Mouse (Mus musculus) ES-Bruce4 (cell line): ENCODE data around the gene Sgta. TPM values are rescaled to one million over a fixed set of nuclear protein-coding genes. Genes with fewer than 3 reads are reported as not detected.
A peak's percentile ranks its signal among the peaks of the same experiment; 100 is the strongest.

Source experiments
- H3K27ac ChIP-seq: 2 replicates; pipeline ENCODE4 v1.5.1; 2012; ENCODE audit warnings: low read length, inconsistent platforms; ENCODE audit not compliant: insufficient read depth
- H3K27me3 ChIP-seq: 2 replicates; pipeline ENCODE4 v1.6.1; 2012; ENCODE audit warnings: mild to moderate bottlenecking, low read length, inconsistent platforms; ENCODE audit not compliant: control insufficient read depth, poor library complexity, insufficient read depth, severe bottlenecking
- H3K36me3 ChIP-seq: 2 replicates; pipeline ENCODE4 v1.6.1; 2012; ENCODE audit warnings: inconsistent platforms, mild to moderate bottlenecking, low read length, moderate library complexity; ENCODE audit not compliant: control insufficient read depth, poor library complexity, insufficient read depth, severe bottlenecking
- H3K4me1 ChIP-seq: one replicate; pipeline ENCODE4 v1.8.1; 2011; ENCODE audit warnings: low read length; ENCODE audit not compliant: control insufficient read depth, insufficient read depth
- H3K4me3 ChIP-seq: 2 replicates; pipeline ENCODE4 v1.5.1; 2011; ENCODE audit warnings: low read depth, mild to moderate bottlenecking, low read length
- H3K9ac ChIP-seq: 2 replicates; pipeline ENCODE4 v1.6.1; 2012; ENCODE audit warnings: low read depth, mild to moderate bottlenecking, inconsistent platforms; ENCODE audit not compliant: poor library complexity, severe bottlenecking
- H3K9me3 ChIP-seq: replicated peaks from 2 replicates; pipeline ENCODE4 v1.6.1; 2012; ENCODE audit warnings: mild to moderate bottlenecking, low read length, inconsistent platforms; ENCODE audit not compliant: control insufficient read depth, poor library complexity, insufficient read depth, severe bottlenecking
- CTCF ChIP-seq: IDR thresholded peaks from one replicate; pipeline ENCODE4 v1.8.1; 2011; ENCODE audit warnings: low read depth, low read length
- EP300 ChIP-seq: IDR thresholded peaks from 2 replicates; pipeline ENCODE4 v1.6.1; 2011; ENCODE audit warnings: low read depth, low read length; ENCODE audit not compliant: insufficient read depth
- POLR2A ChIP-seq: IDR thresholded peaks from one replicate; pipeline ENCODE4 v1.8.1; 2011; ENCODE audit warnings: low read length; ENCODE audit not compliant: insufficient read depth
- polyA plus RNA-seq: library from polyadenylated mRNA; stranded (reverse); fragments of >200 nt; gene quantifications from 2 replicates; pipeline ENCODE4 v1.2.4, GENCODE M21; 2011; ENCODE audit warnings: low read depth; ENCODE audit not compliant: missing spikeins, insufficient read depth, insufficient read length

Gene Sgta
- polyA plus RNA-seq, 1 experiment, result 110 TPM

DNA sequence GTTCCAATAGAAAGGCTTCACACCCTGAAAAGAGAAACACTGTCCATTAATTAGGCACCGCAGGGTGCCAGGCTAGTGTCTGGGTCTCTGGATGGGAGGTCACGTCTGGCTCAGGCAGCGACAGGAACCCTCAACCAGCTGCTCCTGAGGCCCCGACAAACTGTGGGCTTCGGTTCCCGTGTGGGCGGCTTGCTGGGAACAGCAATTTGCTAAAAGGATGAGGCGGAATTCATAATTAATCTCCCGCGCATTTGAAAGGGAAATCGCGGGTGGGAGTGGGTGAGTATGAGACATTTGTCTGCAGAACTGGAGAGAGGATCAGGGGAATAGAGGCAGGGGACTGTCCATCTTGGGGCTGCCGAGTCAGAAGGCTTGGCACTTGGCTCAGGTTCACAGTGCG lies 62.0 kb downstream of the Sgta start:
- H3K27me3 ChIP-seq, result no peaks in the 10 kb centered on the region

DNA sequence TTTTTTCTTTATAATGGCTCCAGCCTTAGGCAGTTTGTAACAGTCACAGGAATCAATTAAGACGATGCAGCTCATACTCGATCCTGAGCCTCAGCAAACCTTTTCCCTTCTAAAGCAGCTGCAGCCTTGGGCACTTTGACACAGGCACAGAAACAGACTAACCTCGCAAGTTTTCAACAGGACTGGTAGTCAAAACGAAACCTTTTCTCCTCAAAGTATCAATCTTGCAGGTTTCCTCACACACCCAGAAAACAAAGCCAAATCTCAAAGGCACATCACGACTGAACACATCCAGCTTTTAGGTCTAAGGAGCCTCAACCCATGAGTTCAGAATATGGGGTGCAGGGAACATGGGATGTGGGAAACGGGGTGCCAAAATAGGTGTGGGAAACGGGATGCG lies 62.6 kb downstream of the Sgta start:
- TF ChIP-seq POLR2A, result no peak
- no peak for TF ChIP-seq CTCF
- no peak for TF ChIP-seq EP300
- Histone ChIP-seq H3K4me1 (peaks cover 5% of the 10 kb centered on the region), H3K27me3 (no peaks in the 10 kb centered on the region), H3K36me3 (no peaks in the 10 kb centered on the region), H3K27ac (no peak overlapping the region), H3K9me3 (no peaks in the 10 kb centered on the region), H3K4me3 (no peak overlapping the region), H3K9ac (no peak overlapping the region)

More for the DNA sequence above, 62.0 kb downstream of the Sgta start:
- Histone ChIP-seq H3K9ac (0 out of 2 replicates have a peak overlapping the region, but pooled peaks have one; percentile 7), H3K27ac (no peak overlapping the region), H3K36me3 (no peaks in the 10 kb centered on the region), H3K9me3 (no peaks in the 10 kb centered on the region), H3K4me3 (0 out of 2 replicates have a peak overlapping the region, but pooled peaks have one; percentile 0), H3K4me1 (peaks cover 5% of the 10 kb centered on the region)
- TF ChIP-seq EP300 (no peak), POLR2A (no peak), CTCF (no peak)

GRCm38 (mm10) chr10:80996501-80996900 lies 63.5 kb downstream of the Sgta start:
- Histone ChIP-seq H3K4me1 (peaks cover 5% of the 10 kb centered on the region), H3K36me3 (no peaks in the 10 kb centered on the region), H3K27ac (no peak overlapping the region), H3K9me3 (no peaks in the 10 kb centered on the region), H3K4me3 (no peak overlapping the region), H3K9ac (no peak overlapping the region), H3K27me3 (no peaks in the 10 kb centered on the region)
- TF ChIP-seq POLR2A (no peak), EP300 (no peak), CTCF (no peak)

DNA sequence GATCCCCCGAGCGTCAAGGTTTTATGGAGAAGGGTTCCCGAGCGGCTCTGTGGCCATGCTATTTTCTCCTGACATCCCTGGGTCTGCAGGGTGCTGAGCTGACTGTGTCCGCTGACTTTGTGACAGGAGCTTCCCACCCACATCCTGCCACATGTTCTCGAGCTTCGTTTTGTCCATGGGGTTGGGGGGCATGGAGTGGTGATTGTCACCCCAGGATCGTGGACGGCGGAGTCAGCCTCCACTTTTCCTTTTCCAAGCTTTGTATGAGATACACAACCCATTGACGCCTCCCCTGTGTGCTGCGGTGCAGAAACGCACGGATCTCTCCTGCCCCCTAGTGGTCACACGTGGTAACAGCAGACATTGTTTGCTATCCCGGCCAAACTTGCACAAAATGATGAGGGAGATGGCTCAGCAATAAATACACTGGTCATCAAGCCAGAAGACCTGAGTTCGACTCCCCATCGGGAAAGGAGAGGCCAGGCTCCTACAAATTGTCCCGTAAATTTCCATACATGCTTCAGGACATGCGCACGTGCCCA lies 64.8 kb downstream of the Sgta start:
- Histone ChIP-seq H3K27ac (no peak overlapping the region), H3K4me3 (no peak overlapping the region), H3K9ac (no peak overlapping the region), H3K4me1 (peaks cover 3% of the 10 kb centered on the region), H3K36me3 (no peaks in the 10 kb centered on the region), H3K9me3 (no peaks in the 10 kb centered on the region), H3K27me3 (no peaks in the 10 kb centered on the region)
- TF ChIP-seq EP300 (no peak), CTCF (peak; percentile 99)

DNA sequence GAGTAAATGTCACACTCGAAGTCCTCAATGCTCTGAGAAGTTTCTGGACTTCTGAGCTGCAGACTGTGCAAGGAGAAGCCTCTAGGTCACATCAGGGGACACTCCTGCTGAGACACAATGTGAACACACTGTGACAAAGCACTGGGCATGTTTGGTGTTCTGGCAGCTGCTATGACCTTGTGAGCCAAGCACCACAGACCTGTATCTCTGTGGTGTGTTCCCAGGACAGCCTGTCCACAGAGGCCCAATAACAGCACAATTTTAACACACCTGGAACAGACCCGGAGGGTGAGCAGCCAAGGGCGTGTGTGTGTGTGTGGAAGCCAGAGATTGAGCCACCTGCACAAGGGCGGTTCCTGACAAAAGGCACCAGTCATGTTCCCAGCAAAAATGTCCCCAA lies 65.4 kb downstream of the Sgta start:
- TF ChIP-seq CTCF (no peak), POLR2A (no peak), EP300 (no peak)
- peaks cover 3% of the 10 kb centered on the region for H3K4me1 ChIP-seq
- no peak overlapping the region for H3K9ac ChIP-seq
- no peak overlapping the region for H3K27ac ChIP-seq
- H3K27me3 ChIP-seq, result no peaks in the 10 kb centered on the region
- H3K36me3 ChIP-seq, result no peaks in the 10 kb centered on the region
- H3K4me3 ChIP-seq, result no peak overlapping the region
- no peaks in the 10 kb centered on the region for H3K9me3 ChIP-seq

Other genes with a start within 250 kb of the Sgta start
- gene Jsrp1, start 246.7 kb downstream of the Sgta start, polyA plus RNA-seq, result 0.85 TPM in 1 of 2 replicates, not detected in the other
- 471 and 498 TPM in 2 replicates for gene Oaz1, start 233.5 kb downstream of the Sgta start, polyA plus RNA-seq
- 1.2 and 2.4 TPM in 2 replicates for gene Lingo3, start 216.1 kb downstream of the Sgta start, polyA plus RNA-seq
- gene Lsm7, start 205.0 kb downstream of the Sgta start, polyA plus RNA-seq, result 105 and 135 TPM in 2 replicates
- gene Sppl2b, start 204.9 kb downstream of the Sgta start, polyA plus RNA-seq, result 5.9 and 7.6 TPM in 2 replicates
- 0.22 TPM in 1 of 2 replicates, not detected in the other for gene Tmprss9, start 188.3 kb downstream of the Sgta start, polyA plus RNA-seq
- gene Timm13, start 159.2 kb downstream of the Sgta start, polyA plus RNA-seq, result 135 and 146 TPM in 2 replicates
- 25.9 and 28.2 TPM in 2 replicates for gene Lmnb2, start 141.9 kb downstream of the Sgta start, polyA plus RNA-seq
- gene Gadd45b, start 130.1 kb downstream of the Sgta start, polyA plus RNA-seq, result 80.7 and 86.3 TPM in 2 replicates
- gene Gng7, start 45.2 kb downstream of the Sgta start, polyA plus RNA-seq, result 4.1 TPM in 2 replicates
- gene Diras1, start 34.5 kb downstream of the Sgta start, polyA plus RNA-seq, result 0.27 and 0.90 TPM in 2 replicates
- 2.8 and 4.5 TPM in 2 replicates for gene Slc39a3, start 22.8 kb downstream of the Sgta start, polyA plus RNA-seq
- gene Thop1, start 9.9 kb upstream of the Sgta start, polyA plus RNA-seq, result 77.4 and 81.3 TPM in 2 replicates
- 0.68 TPM in 1 of 2 replicates, not detected in the other for gene Creb3l3, start 38.7 kb upstream of the Sgta start, polyA plus RNA-seq
- 46.3 and 53.0 TPM in 2 replicates for gene Map2k2, start 45.7 kb upstream of the Sgta start, polyA plus RNA-seq
- gene Zbtb7a, start 75.0 kb upstream of the Sgta start, polyA plus RNA-seq, result 12.6 and 14.4 TPM in 2 replicates
- 36.8 and 44.9 TPM in 2 replicates for gene Pias4, start 107.7 kb upstream of the Sgta start, polyA plus RNA-seq
- 2,442 and 2,478 TPM in 2 replicates for gene Eef2, start 116.5 kb upstream of the Sgta start, polyA plus RNA-seq
- gene Dapk3, start 122.8 kb upstream of the Sgta start, polyA plus RNA-seq, result 61.2 and 64.8 TPM in 2 replicates
- gene 4930442H23Rik, start 123.7 kb upstream of the Sgta start, polyA plus RNA-seq, result not detected in 2 replicates
- not detected in 2 replicates for gene Nmrk2, start 141.9 kb upstream of the Sgta start, polyA plus RNA-seq
- 0.88 and 0.91 TPM in 2 replicates for gene Atcay, start 170.7 kb upstream of the Sgta start, polyA plus RNA-seq
- 11.2 and 11.6 TPM in 2 replicates for gene Zfr2, start 173.0 kb upstream of the Sgta start, polyA plus RNA-seq
- gene Matk, start 192.8 kb upstream of the Sgta start, polyA plus RNA-seq, result 1.1 and 1.2 TPM in 2 replicates
- 52.2 and 63.7 TPM in 2 replicates for gene Mrpl54, start 206.8 kb upstream of the Sgta start, polyA plus RNA-seq
- gene Apba3, start 206.8 kb upstream of the Sgta start, polyA plus RNA-seq, result 25.8 and 26.4 TPM in 2 replicates
- 41.5 and 42.7 TPM in 2 replicates for gene Tjp3, start 231.4 kb upstream of the Sgta start, polyA plus RNA-seq
- gene Pip5k1c, start 232.8 kb upstream of the Sgta start, polyA plus RNA-seq, result 28.3 and 31.5 TPM in 2 replicates